Mouse (Mus musculus): Measurements from ENCODE around the gene Tcf7l1.

- TF ChIP-seq CTCF (IDR thresholded peaks at IDR 0.05; ENCODE audit: low read depth) (peak; percentile 47), EP300 (IDR thresholded peaks at IDR 0.05; ENCODE audit: low read depth) (no peak)
These were observed 112.7 kb downstream of the Tcf7l1 start for GRCm38 (mm10) chr6:72676376-72676775.
